Mouse (Mus musculus) heart, embryonic 11.5 days (tissue): ENCODE results near the gene Tbl3. TPM values are rescaled to one million over a fixed set of nuclear protein-coding genes. Genes with fewer than 3 reads are reported as not detected.
A peak's percentile ranks its signal among the peaks of the same experiment; 100 is the strongest.
"Not testable (repeated sequence)": the region's sequence is repeated elsewhere in the genome, so short reads cannot be mapped to it uniquely, and the experiment has no call there.

Experiments used
- ATAC-seq: fragments of 200-750 bp; cut with Nextera tagmentation; replicated peaks from 2 replicates; pipeline ENCODE4 v1.8.0; 2017; ENCODE audit warnings: moderate library complexity; ENCODE audit not compliant: insufficient number of reproducible peaks, low FRiP score, low TSS enrichment
- H3K27ac ChIP-seq: fragments of 300-500 bp; sonication (generic); 2 replicates; pipeline ENCODE4 v1.5.1; 2014; ENCODE audit warnings: mild to moderate bottlenecking, low read depth, low read length
- H3K27me3 ChIP-seq: fragments of 300-500 bp; sonication (generic); 2 replicates; pipeline ENCODE4 v1.6.1; 2014; ENCODE audit warnings: mild to moderate bottlenecking, low read length, mixed read lengths; ENCODE audit not compliant: control insufficient read depth, insufficient read depth
- H3K36me3 ChIP-seq: fragments of 300-500 bp; sonication (generic); 2 replicates; pipeline ENCODE4 v1.6.1; 2014; ENCODE audit warnings: mild to moderate bottlenecking, low read length, moderate library complexity, mixed read lengths; ENCODE audit not compliant: control insufficient read depth, insufficient read depth
- H3K4me1 ChIP-seq: fragments of 300-500 bp; sonication (generic); 2 replicates; pipeline ENCODE4 v1.6.1; 2014; ENCODE audit warnings: low read length; ENCODE audit not compliant: control insufficient read depth, insufficient read depth
- H3K4me2 ChIP-seq: fragments of 300-500 bp; sonication (generic); 2 replicates; pipeline ENCODE4 v1.6.1; 2014; ENCODE audit warnings: mild to moderate bottlenecking, moderate library complexity
- H3K4me3 ChIP-seq: fragments of 300-500 bp; sonication (generic); 2 replicates; pipeline ENCODE4 v1.5.1; 2014; ENCODE audit warnings: low read depth, low read length
- H3K9ac ChIP-seq: fragments of 300-500 bp; sonication (generic); 2 replicates; pipeline ENCODE4 v1.6.1; 2014; ENCODE audit warnings: mild to moderate bottlenecking, low read depth, low read length, moderate library complexity
- H3K9me3 ChIP-seq: fragments of 300-500 bp; sonication (generic); replicated peaks from 2 replicates; pipeline ENCODE4 v1.6.1; 2016; ENCODE audit warnings: low read length; ENCODE audit not compliant: control insufficient read depth
- WGBS: fragments of 180-500 bp; shearing (Covaris S2); extraction: QIAGEN DNeasy Blood & Tissue Kit; methylation state at CpG from one replicate; pipeline ENCODE4 v1.1.7; 2014; ENCODE audit not compliant: insufficient replicate concordance; 5-methylcytosine and 5-hydroxymethylcytosine counted together
- polyA plus RNA-seq: library from polyadenylated mRNA; unstranded; fragments of >200 nt; fragmentation: Nextera tagmentation; extraction: Ambion mirVana; gene quantifications from 2 replicates; pipeline ENCODE4 v1.2.1, GENCODE M21; 2014

Tbl3 gene
- polyA plus RNA-seq, 1 experiment from 2014 or later = 50.9 TPM

DNA sequence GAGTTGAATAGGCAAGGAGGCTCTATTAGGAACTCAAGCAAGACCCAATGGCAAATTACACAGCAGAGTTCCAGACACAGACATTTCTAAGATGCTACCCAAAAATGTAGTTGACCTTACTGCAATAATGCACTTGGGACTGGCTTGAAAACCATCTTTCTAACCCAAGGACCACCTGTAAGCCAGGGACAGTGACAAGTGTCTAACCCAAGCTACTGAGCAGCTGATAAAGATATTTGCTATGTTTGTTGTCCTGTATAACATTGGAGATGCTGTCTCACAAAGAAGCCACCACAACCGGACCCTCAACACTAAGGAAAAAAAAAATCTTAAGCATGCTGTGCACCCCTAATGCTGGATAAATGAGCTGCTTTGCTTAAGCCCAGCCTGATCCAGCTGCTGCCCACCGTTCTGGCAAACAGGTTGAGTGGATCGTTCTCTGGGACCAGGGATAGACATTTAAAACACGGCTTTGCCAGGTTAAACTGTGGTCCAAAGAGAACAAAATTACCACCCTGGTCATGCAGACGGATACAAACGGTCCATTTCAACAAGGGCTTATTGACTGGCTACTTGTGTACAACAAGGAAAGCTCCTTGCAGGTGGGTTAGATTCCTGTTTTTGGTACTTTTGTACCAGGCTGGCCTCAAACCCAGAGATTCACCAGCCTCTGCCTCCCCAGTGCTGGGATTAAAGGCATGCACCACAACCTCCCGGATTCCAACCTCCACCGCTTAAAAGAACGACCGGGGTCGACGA is 15.8 kb upstream of the Tbl3 start:
- peaks cover 3% of the 10 kb centered on the region; the same call in 1 of the 2 replicates for H3K27me3 ChIP-seq
- H3K4me3 ChIP-seq = peak overlapping the region; percentile 91
- peak overlapping the region; percentile 85 for H3K27ac ChIP-seq

GRCm38 (mm10) chr17:24722220-24722924 is 14.9 kb upstream of the Tbl3 start:
- H3K27ac ChIP-seq = peak overlapping the region; percentile 22
- H3K27me3 ChIP-seq = peaks cover under 1% of the 10 kb centered on the region; the same call in 1 of the 2 replicates
- H3K4me2 ChIP-seq = peak overlapping the region; percentile 88
- H3K36me3 ChIP-seq = peaks cover 12% of the 10 kb centered on the region
- no peak for ATAC-seq
- H3K9me3 ChIP-seq = no peaks in the 10 kb centered on the region
- 31% methylated on average over 13 of the region's 13 CpGs for WGBS
- H3K4me1 ChIP-seq = peaks cover 23% of the 10 kb centered on the region
- peak overlapping the region; percentile 72 for H3K4me3 ChIP-seq
- H3K9ac ChIP-seq = peak overlapping the region; percentile 31

More for the DNA sequence above, 15.8 kb upstream of the Tbl3 start:
- H3K9ac ChIP-seq = peak overlapping the region; percentile 95
- WGBS = 3% methylated on average over 12 of the region's 12 CpGs
- ATAC-seq = no peak
- peaks cover 23% of the 10 kb centered on the region for H3K4me1 ChIP-seq
- H3K4me2 ChIP-seq = peak overlapping the region; percentile 88
- peaks cover 12% of the 10 kb centered on the region for H3K36me3 ChIP-seq
- H3K9me3 ChIP-seq = no peaks in the 10 kb centered on the region

DNA sequence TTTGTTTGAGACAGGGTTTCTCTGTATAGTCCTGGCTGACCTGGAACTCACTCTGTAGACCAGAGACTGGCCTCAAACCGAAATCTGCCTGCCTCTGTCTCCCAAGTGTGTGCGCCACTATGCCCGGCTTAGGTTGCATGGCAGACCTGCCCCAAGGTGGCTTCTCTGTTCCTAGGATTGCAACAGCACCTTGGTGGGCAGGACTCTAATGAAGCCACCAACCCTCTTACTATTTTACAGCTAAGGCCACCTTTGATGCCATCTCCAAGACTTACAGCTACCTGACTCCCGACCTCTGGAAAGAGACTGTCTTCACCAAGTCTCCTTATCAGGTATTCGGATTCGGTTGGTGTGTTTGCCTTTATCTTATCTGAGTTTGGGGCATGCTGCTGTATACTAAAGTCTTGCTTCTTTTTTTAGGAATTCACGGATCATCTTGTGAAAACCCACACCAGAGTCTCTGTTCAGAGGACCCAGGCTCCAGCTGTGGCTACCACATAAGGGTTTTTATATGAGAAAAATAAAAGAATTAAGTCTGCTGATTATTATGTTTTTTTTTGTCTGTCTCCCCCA is 14.0 kb upstream of the Tbl3 start:
- H3K4me3 ChIP-seq = peak overlapping the region; percentile 72
- peaks cover 13% of the 10 kb centered on the region for H3K36me3 ChIP-seq
- peak overlapping the region; percentile 69 for H3K9ac ChIP-seq
- not testable (repeated sequence) for H3K9me3 ChIP-seq, H3K27me3 ChIP-seq, H3K27ac ChIP-seq, ATAC-seq
- peak overlapping the region; percentile 88 for H3K4me2 ChIP-seq
- WGBS = 37% methylated on average over 7 of the region's 7 CpGs
- peaks cover 23% of the 10 kb centered on the region for H3K4me1 ChIP-seq

DNA sequence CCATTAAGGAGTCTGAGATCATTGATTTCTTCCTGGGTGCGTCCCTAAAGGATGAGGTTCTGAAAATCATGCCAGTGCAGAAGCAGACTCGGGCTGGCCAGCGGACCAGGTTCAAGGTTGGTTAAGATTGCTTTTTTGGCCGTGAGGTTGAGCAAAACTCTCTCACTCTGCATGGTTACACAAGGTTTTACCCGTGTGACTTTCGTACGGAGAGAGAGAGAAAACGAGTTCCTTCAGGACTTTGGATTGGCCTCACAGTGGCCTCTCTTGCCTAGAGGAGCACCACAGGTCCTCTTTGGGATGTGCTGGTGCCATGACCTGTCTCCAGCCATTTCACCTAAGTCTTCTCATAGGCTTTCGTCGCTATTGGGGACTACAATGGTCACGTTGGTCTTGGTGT is 13.2 kb upstream of the Tbl3 start:
- peak overlapping the region; percentile 72 for H3K4me3 ChIP-seq
- peaks cover 23% of the 10 kb centered on the region for H3K4me1 ChIP-seq
- H3K9me3 ChIP-seq, H3K27me3 ChIP-seq, ATAC-seq: not testable (repeated sequence)
- WGBS = 0% methylated on average over 11 of the region's 11 CpGs
- peak overlapping the region; percentile 89 for H3K9ac ChIP-seq
- H3K36me3 ChIP-seq = peaks cover 17% of the 10 kb centered on the region
- 0 out of 2 replicates have a peak overlapping the region, but pooled peaks have one; percentile 50 for H3K27ac ChIP-seq
- H3K4me2 ChIP-seq = peak overlapping the region; percentile 88

DNA sequence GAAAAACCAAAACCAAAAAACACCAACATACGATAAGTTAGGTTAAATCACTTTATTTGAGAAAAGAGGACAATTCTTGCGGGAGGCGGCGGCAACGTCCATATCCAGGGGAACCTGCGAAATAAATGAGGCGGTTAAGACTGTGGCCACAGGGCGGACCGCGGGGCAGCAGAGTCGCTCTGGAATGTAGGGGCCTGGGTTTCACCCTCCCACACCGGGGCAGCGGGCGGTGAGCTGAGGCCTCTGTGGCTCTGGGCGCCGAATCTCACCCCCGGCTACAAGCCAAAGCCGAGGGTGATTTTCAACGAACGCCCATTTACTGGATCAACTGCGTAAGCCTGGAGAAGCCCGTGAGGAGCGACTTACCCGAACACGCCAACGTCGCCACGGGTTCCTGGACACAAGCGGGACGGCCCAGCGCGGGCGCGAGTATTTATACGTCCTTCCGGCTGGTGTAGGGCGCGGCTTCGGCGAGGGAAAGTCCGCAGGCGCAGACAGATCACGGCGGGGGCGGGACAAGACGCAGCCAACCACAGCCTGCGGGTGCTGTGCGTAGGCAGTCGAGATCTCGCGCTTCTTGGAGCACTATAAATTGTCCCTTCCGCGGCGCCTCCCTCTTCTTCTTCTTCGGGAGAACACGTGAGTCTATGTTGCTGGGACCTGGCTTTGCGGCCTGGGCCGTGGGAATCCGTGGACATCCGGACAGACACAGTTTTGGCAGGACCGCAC is 12.2 kb upstream of the Tbl3 start:
- peak overlapping the region; percentile 88 for H3K4me2 ChIP-seq
- peaks cover 23% of the 10 kb centered on the region for H3K4me1 ChIP-seq
- H3K4me3 ChIP-seq = peak overlapping the region; percentile 72
- no peaks in the 10 kb centered on the region for H3K9me3 ChIP-seq
- peaks cover 17% of the 10 kb centered on the region for H3K36me3 ChIP-seq
- ATAC-seq = peak; percentile 96
- no peaks in the 10 kb centered on the region for H3K27me3 ChIP-seq
- H3K9ac ChIP-seq = peak overlapping the region; percentile 89
- H3K27ac ChIP-seq = peak overlapping the region; percentile 84
- under 1% methylated on average over 61 of the region's 61 CpGs for WGBS

DNA sequence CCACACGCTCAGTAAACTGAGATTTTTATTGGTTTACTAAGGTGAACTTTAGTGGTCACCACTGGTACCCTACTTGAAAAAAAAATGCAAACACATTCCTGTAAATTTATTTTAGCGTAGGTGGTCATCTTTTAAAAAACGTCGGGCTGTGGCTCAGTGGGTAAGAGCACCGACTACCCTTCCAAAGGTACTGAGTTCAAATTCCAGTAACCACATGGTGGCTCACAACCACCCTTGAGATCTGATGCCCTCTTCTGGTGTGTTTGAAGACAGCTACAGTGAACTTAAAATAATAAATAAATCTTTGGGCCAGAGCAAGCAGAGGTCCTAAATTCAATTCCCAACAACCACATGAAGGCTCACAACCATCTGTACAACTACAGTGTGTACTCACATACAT is 11.5 kb upstream of the Tbl3 start:
- not testable (repeated sequence) for ATAC-seq, H3K9me3 ChIP-seq, H3K27ac ChIP-seq, H3K27me3 ChIP-seq
- WGBS = 56% methylated on average over 5 of the region's 5 CpGs
- H3K4me1 ChIP-seq = peaks cover 23% of the 10 kb centered on the region
- peak overlapping the region; percentile 88 for H3K4me2 ChIP-seq
- H3K4me3 ChIP-seq = peak overlapping the region; percentile 72
- peaks cover 17% of the 10 kb centered on the region for H3K36me3 ChIP-seq
- H3K9ac ChIP-seq = peak overlapping the region; percentile 89

DNA sequence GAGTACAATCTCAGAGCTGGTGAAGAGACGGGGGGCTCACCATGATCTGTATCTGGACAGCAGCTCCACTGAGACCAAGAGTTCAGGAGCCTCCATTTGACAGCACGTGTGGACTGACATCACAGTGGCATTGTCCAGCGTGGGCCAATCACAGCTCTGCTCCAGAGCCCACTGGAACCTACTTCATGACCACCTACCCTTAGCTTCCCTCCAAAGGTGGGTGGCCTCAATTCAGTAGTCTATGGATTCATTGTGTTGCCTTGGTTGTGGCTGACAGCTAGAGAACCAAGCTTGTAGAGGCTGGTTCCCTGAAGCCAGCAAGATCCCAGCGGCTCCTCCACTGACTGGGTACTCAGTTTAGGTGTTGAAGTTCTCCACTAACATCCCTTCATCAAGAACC is 10.5 kb upstream of the Tbl3 start, which contains the start of the genes Rnf151 and Rps2:
Gene Rnf151, minus strand, starts transcription at position 121 of the 400 bp plus-strand sequence.
Gene Rps2, plus strand, starts transcription at position 174 of the 400 bp plus-strand sequence.
- Histone ChIP-seq H3K4me2 (peak within 1 kb of the TSS; percentile 88), H3K27ac (no peak within 1 kb of the TSS), H3K9me3 (no peaks in the 10 kb centered on the region), H3K27me3 (no peaks in the 10 kb centered on the region), H3K36me3 (peaks cover 17% of the 10 kb centered on the region), H3K9ac (no peak within 1 kb of the TSS; the same call in 1 of the 2 replicates), H3K4me1 (peaks cover 18% of the 10 kb centered on the region), H3K4me3 (peak within 1 kb of the TSS; percentile 72)
- ATAC-seq = no peak
- 77% methylated on average over 4 of the region's 4 CpGs for WGBS

- 90% methylated on average over 15 of the region's 15 CpGs for WGBS
- no peaks in the 10 kb centered on the region for H3K9me3 ChIP-seq
- H3K4me3 ChIP-seq = no peak overlapping the region
- no peak overlapping the region for H3K9ac ChIP-seq
- no peaks in the 10 kb centered on the region for H3K27me3 ChIP-seq
- peaks cover under 1% of the 10 kb centered on the region for H3K4me1 ChIP-seq
- no peak overlapping the region for H3K27ac ChIP-seq
- no peak overlapping the region for H3K4me2 ChIP-seq
- H3K36me3 ChIP-seq = peaks cover 6% of the 10 kb centered on the region
- ATAC-seq = no peak
Observed at GRCm38 (mm10) chr17:24716166-24716682, 8.8 kb upstream of the Tbl3 start.
